Mouse (Mus musculus) cerebellum, adult 18-20 months (tissue): ENCODE results near the gene Pnpo.

Experiments
- DNase-seq, 2 experiments: peaks; one replicate each; pipeline ENCODE4 v3.0.0; 2021

Gene Pnpo

DNA sequence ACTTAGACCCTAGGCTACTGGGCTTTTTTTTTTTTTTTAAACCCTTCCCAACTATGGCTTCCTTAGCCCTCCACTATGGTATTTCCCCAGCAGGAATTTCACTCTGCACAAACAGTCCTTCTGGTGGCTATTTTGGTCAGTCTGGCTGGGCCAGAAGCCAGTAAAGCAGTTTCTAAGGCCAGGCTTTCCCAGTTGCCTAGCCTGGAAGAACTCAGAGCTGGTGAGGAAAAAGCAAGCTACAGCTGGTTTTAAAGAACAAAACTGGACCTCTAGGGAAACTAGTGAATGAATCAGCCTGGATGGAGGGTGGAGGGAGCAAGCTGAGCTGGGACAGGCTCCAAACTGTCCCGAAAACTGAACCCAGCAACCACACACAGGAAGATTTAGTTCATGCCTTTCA lies 26.0 kb upstream of the Pnpo start:
- peak; percentile 82 to 87 for DNase-seq

DNA sequence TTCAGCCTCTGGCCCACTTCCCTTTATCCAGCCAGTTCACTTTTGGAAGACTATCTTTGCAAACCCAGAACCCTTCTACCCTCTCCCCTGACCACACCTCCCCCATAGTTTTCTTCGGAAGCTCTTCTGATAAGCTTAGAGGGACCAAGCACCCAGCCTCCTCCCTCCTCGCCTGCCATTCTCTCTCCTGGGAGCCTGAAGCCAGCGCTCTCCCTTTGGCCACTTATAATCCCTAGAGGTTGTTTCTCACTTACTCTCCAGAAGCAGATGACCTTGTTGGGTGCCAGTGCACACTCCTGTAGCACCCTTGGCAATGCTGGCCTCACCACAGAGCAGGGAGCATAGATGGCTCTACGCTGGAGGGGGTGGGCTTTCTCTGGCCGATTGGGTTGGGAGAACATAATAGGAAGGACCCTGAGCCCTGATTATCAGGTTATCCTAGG lies 25.5 kb upstream of the Pnpo start:
- peak in 1 of 2 experiments; percentile 60 for DNase-seq

DNA sequence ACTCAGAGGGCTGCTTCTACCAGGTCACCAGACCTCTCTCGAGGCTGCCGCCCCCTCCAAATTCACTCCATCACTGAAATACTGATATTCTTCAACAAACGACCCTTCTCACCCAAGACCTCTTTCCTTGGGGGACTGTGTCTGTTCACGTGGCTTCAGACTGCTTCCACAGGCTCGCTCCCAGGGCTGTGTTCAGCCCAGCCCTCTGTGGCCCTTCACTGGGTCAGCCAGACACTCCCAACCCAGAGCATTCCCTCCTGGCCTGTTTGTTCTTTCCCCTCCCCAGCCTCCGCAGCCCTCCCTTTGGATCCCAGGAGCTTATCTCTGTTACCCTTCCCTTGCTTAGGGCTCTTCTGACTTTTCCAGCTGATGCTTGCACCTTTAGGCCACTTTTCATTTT lies 24.7 kb upstream of the Pnpo start:
- DNase-seq: no peak

DNA sequence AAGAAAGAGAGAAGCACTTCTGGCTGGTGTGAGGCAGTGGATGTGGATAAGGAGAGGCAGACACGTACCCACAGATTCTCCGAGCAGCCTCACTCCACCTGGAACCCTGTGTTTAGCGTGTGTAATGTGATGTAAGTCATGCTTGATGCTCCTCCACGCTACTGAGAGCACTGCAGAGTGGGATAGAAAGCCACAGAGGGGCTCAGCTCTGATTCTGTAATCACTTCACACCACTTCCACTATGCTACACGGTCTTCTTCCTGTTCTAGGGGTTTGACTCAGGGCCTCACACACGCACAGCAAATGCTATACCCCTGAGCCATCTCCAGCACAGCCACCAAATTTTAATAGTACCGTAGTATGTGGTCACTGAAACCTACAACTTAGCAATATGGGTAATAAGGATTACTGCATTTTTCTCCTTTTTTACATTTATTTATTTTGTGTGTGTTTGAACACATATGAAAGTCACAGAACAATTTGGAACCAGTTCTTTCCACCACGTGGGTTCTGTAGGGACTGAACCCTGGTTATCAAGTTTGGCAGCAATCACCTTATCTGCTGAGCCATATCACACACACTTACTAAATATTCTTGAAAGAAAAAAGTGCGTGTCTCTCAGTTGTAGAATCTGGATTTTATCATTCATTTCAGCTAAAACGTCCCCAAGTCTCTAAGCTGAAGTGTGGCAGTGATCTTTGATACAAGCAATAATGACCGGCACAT lies 23.9 kb upstream of the Pnpo start:
- DNase-seq: no peak

DNA sequence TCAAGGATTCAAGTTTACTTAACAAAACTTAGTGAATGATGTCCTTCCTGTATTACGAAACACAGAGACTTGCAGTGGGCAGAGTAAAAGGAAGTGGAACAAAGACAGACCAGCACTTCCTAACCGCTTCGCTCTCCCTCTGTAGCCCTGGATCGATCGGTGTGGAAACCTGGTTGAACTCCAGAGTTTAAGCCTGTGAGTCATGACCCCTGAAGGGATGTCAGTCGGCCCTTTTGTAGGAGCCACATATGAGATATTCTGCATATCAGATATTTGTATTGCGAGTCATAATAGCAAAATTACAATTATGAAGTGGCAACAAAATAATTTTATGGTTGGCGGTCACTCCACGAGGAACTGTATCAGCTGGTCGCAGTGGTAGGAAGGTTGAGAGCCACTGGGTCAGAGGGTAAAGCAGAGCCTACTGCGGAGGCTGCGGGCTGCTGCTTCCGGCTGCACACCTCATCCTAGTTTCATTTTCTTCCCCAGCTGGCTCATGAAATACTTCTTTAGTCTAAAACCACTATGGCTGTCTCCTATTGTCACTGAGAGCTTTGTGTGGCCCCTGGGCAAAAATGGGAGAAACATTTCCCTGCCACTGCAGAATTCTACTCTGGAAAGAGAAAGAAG lies 23.2 kb upstream of the Pnpo start:
- no peak for DNase-seq

DNA sequence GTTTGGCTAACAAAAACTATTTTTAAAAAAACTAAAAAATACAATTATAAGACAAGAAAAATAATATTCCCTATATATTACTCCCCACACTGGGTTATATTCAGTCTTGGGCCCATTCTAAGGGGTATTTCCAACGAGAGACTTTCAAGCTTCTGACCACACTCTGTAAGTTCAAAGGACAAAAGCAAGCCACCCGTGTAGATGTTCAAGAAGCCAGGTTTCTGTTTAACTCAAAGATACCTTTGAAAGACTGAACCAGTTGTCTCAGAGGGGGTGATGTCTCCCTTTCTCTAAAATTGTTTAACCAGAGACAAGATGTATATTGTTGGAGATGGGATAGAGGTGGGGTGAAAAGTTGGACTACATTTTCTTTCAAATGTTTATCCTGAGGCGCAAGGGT lies 22.4 kb upstream of the Pnpo start:
- no peak for DNase-seq

DNA sequence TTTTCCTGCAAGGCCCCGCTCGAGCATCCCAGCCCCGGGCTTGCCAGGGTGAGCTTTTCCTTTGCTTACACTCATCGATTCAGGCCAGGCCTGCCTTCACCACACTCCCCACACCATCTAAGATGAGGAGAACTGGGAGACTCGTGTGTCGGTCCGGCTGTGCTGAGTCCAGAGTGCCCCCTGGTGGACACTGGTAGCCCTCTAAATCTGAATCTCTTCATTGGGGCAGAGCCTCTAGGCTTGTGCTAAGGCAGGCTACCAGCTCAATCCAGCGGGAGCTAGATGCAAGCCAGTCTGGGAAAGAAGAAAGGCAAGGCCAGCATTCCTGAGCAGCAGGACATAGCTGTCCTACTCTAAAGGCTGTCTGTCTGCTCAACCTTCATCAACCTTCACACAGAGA lies 19.8 kb upstream of the Pnpo start:
- DNase-seq: peak; percentile 94 to 95

DNA sequence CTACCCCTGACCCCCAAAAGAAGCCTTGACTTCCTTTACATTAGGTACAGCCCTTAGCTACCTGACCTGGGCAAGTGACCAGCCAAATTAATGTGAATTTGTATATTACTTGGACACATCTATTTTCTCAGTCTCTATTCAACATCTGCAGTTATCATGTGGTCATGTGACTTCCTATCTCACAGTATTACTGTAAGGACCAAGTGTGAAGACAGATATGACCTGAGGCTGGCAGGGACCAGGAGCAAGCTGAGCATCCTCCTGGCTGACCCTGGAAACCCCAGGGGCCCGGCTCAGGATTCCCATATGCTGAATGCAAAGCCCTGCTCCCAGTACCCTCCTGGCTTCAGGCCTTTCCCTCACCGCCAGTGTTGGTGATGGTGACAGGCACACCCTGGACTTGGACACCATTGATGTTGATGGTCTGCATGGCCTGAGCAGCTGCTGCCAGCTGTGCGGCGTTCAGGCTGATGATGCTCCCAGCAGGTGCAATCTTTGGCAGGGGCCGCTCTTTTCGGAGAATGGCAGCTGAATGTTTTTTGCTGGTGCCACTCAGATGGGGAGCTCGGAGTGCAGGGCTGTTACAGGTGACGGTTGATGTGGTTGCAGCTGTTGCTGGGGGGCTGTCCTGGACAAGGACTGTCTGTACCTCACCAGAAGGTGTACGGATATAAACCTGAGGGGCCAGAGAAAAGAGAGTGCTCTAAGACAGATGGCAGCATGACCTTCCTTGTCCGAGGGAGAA lies 13.4 kb upstream of the Pnpo start:
- no peak for DNase-seq

DNA sequence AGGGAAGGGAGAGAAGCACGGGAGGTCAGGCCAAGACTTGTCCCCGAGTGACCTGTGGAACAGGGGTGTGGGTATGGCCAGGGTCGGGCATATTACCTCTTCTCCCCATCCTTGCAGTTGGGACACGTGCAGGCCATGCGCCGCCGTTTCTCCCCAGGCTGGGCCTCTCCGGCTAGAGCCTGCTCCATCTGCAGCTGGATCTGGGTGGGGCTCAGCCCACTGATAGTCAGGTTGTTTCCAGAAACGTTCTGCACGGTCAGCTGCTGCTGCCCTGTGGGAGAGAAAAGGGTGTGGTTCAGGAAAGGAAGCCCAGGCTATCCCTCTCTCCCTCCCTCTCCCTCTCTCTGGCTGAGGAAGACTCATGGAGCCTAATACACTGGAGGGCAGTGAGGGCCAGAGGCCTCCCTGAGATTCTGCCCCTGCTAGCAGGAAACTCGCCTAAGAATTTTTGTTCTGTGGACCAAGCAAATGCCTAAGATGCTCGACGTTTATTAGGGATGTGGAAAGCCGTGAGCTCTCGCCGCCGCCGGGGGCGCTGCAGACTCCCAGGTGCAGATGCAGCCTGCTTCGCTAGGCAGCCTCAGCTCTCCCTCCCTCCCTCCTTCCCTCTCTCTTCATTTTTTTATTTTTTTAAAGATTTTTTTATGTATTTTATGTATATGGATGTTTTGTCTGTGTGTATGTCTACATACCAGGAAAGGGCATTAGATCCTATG lies 12.4 kb upstream of the Pnpo start:
- no peak for DNase-seq

DNA sequence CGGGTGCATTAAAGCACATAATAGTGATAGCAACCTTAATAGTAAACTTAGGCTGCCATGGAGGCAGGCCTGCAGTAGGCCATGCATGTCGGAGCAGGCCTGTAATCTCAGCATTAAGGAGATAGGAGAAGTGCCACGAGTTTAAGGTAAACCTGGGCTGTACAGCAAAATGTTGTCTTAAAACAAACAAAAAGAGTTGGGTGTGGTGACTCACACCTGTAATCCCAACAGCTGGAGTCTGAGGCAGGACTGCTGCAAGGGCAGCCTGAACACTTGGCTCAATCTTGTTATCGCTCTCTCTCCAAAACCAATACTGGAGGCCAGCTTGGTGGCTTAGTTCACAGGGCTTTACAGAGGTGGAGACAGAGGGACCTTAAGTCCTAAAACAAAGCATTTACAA lies 11.3 kb upstream of the Pnpo start:
- no peak for DNase-seq

DNA sequence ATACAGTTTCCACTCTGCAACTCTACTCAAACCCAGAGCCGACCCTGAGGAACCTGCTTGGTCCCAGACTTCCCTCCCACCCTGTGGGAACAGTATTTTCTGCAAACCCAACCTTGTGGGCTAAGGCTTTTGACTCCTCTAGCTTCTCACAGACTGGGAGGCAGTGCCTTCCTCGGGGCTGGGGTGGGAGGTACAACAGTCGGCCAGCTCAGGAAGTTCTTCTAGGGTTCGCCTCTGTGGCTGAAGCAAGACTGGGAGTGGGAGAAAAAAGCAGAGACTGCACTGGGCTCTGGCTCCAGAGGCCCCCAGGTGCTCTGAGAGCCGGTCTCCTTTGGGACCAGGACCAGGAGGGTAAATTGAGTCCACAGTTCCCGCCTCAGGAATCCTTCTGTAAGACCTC lies 9.1 kb upstream of the Pnpo start:
- DNase-seq: no peak

DNA sequence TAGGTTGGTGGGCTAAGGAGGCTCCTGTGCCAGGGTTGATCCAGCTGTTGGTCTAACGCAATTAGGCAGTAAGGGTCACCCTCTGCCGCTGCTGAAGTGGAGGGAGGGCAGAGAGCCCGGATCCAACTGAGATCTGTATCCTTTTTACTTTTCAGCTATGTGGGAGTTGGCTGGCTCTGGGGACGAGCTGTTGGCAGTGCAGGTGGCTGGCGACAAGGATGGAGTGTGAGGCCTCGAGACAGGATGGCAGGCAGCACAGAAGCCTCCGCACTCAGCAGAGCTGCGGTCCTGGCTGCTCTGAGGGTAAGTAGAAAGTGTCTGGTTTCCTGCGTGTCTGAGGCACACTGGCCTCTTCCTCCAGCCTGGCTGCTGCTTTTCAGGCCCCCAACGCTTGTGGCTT lies 8.6 kb upstream of the Pnpo start:
- no peak for DNase-seq

DNA sequence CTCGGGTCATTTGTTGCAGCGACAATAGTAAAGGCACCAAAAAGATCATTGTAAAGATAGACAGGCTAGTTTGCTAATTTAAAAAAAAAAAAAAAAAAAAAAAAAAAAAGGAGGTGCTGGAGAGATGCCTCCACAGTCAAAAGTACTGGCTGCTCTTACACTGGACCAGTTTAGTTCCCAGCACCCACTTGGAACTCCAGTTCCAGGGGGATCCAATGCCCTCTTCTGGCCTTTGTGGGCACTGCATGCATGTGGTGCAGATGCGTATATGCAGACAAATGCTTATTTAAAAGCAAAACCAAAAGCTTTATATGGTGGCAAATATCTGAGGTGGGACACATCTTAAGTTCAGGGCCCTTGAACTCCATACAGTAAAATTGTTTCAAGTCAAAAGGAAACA lies 7.0 kb upstream of the Pnpo start:
- no peak for DNase-seq

DNA sequence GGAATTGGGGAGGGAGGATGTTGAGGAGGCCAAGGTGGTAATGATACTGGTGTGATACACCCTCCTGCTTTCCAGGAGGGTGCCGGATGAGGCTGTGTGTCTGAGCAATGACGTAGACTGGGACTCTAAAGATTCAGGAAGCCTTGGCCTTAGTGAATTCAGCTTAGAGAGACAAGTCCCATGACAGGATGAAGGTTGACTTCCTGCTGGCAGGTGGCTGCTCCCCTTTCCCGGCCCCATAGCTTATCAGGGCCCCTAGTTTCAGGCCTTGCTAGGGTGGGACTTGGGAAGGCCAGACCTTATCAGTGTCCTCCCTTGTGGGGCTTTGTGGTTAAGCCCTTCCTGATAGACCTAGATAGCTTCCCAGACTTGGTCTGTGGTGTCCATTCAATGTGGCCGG lies 4.1 kb upstream of the Pnpo start:
- DNase-seq: no peak

DNA sequence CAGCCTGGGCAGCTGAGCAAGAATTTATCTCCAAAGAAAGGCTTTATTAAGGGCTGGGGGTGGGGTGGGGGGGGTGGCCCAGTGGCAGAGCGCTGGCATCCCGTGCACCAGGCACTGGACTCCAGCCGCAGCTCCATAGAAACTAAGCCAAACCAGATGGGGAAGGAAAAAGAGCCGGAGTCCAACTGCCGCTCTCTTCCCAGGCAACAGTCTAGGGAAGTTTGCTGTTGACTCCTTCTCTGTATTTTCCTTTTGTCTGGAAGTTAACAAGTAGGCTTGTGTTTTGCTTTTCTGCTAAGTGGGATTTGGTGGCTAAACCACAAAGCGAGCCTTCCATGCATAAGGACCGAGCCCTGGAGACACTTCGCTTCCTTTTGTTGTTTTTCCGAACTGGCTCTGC lies 2.7 kb upstream of the Pnpo start:
- DNase-seq: no peak

DNA sequence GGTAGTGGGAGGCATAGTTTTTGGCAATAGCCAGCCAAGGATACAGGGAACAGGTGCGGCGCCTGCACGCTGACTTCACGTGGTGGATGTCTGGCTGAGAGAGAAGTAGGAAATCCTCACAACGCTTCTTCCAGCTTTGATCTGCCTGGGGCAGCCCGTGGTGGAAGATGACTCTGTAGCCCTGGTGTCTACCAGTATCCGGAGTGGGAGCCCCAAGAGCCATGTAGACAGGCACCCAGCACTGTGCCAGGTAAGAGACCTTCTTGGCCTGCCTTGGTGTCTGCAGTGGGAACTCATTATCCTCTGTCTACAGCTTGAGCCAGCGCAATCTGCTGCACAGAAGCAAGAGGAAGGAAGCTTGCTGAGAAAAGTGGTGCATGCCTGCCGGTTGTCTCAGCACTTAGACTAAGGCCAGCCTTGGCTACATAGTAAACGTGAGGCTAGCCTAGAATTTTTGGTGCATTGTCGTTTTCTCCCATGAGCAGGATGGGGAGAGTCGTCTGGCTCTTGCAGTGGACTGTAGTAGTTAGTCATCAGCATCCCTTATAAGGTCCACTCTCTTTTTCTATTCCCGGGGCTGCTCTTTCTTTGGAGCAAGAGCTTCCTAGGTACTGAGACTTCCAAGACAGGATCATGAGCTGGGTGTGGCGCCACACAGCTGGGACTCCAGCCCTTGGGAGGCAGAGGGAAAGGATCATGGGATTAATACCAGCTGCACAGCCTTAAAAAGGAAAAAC lies 1.2 kb upstream of the Pnpo start:
- DNase-seq: no peak

DNA sequence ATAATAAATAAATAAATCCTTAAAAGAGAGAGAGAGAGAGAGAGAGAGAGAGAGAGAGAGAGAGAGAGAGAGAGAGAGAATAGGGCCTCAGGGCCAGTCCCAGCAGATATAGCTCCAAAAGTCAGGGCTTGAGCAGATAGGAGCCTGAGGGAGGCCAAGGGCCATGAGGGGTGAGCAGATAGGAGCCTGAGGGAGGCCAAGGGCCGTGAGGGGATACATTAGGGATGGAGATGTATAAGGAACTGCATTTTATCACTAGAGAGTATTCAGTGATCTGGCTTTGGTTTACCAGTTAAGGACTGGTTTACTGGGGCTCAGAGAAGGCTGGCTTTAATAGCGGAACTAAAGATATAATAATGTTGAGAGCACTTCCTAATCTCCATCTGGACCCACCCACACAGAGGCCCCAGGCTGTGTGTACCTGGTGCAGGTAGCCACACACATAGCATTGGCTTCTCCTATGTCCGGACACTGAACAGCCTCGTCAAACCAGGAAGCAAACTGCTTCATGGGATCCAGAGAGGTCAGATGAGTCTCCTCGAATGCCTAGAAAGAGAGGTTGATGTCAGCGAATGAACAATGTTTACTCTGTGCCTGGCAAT lies 1.7 kb downstream of the Pnpo start:
- no peak for DNase-seq

DNA sequence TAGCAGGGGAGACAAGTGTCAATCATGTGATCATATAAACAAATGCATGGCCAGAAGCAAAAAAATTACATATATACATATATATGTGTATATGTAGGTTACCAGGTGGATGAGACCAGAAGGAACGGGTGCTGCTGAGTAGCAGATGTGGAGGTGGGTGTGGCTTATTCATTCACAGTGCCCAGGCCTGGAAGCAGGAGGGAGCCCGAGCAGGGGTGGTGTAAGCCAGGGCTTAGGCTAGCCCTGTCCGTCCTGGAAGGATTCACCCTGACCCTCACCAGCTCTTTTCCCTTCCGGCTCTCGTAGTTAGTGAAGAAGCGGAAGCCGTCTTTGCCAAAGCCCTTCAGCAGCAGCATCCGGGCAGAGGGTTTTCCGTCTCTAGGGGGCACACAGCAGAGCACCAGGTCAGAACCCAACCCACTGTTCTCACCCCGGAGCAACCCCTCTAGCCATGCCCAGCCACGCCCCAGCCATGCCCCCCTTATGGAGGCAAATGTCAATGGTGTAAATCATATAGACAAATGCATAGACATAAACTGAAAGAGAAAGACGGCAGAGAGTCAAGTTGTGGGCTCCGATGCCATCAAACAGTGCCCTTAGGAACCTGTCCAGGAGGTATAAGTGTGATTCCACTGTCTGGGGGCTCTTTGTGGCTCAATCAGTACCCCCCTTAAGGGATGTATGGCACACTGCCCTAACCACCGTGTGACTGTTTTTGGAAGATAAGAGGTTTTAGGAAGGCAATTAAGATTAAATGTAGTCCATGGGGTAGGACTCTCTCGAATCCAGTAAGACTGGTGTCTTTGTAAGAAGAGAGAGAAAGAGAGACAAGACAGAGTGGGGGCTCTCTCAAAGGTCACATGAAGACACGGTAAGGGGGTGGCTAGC lies 3.0 kb downstream of the Pnpo start:
- no peak for DNase-seq

DNA sequence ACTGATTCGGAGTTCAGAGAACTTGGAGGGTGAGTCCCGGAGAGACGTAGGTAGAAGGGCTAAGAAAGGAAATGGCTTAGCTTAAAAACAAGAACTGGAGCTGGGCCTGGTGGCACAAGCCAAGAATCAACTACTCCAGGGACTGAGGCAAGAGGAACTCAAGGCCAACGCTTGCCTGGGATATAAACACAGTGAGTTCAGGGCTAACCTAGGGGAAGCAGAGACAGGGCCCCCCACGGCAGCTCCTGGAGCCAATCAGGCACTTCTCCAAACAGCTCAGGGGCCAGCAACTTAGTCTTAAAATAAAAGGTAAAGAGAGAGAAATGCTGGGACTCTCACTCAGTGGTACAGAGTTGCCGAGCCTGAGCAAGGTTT lies 5.4 kb downstream of the Pnpo start:
- no peak for DNase-seq

DNA sequence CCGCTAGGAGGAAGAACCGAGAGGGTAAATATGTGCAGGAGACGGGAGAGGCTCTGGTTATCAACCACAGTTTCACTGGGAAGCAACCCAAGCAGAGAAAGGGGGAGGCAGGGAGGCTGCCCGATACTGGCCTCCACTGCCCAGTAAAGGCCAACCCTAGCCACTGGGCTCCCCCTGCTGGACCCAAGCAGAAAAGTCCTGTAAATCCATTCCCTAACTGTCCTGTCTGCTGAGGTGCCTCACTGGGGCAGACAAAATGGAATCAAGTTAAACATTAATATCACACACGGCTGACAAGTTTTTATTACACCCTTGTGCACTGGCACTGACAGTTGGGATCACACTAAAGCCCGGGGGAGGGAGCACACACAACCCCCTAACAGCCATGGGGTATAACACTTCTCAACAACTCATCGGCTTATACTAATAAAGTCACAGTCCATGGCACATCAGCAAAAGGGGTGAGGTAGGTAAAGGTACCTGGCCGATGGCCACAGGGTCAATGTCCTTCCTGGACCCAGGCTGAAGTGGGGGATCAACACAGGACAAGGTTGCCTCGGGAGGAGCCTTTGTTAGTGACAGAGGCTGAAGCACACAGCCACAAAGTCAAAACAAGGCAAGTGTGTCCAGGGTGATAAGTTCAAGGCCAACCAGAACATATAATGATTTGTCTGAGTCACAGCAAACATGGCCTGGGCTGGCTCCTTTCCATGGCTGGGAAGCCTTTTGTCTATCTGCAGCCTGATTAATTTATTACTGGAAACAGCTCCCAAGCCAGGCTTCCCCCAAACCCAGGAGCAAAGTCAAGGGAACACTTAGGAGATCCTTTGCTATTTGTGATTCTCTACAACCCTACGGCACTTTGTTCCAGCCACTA lies 6.0 kb downstream of the Pnpo start:
- peak; percentile 36 to 53 for DNase-seq
